Mouse (Mus musculus): ENCODE results near the gene March6.

March6 gene

GRCm38 (mm10) chr15:31511406-31511771 is 19.5 kb downstream of the March6 start:
- DNase-seq, result no peak

- no peak for DNase-seq
Measured at GRCm38 (mm10) chr15:31510477-31511405, 20.1 kb downstream of the March6 start.

GRCm38 (mm10) chr15:31505082-31505481 is 25.8 kb downstream of the March6 start:
- no peak for DNase-seq

- no peak for DNase-seq
Measured at GRCm38 (mm10) chr15:31503447-31503846, 27.4 kb downstream of the March6 start.

GRCm38 (mm10) chr15:31502996-31503395 is 27.9 kb downstream of the March6 start:
- DNase-seq, result no peak

- no peak for DNase-seq
Measured at GRCm38 (mm10) chr15:31502313-31502712, 28.5 kb downstream of the March6 start.

GRCm38 (mm10) chr15:31494803-31495202 is 36.0 kb downstream of the March6 start:
- no peak for DNase-seq

- DNase-seq, result no peak
Measured at GRCm38 (mm10) chr15:31494310-31494709, 36.5 kb downstream of the March6 start.

- DNase-seq, result no peak
Measured at GRCm38 (mm10) chr15:31487407-31487806, 43.4 kb downstream of the March6 start.

GRCm38 (mm10) chr15:31476678-31477077 is 54.2 kb downstream of the March6 start:
- no peak for DNase-seq

- no peak for DNase-seq
Measured at GRCm38 (mm10) chr15:31472645-31473574, 57.9 kb downstream of the March6 start.

- no peak for DNase-seq
Measured at GRCm38 (mm10) chr15:31471529-31471928, 59.3 kb downstream of the March6 start.

- DNase-seq, result no peak
Measured at GRCm38 (mm10) chr15:31469497-31469896, 61.4 kb downstream of the March6 start.

GRCm38 (mm10) chr15:31468806-31469205 is 62.0 kb downstream of the March6 start:
- no peak for DNase-seq

GRCm38 (mm10) chr15:31466749-31467148 is 64.1 kb downstream of the March6 start:
- no peak for DNase-seq

- DNase-seq, result no peak
Measured at GRCm38 (mm10) chr15:31466295-31466694, 64.6 kb downstream of the March6 start.

GRCm38 (mm10) chr15:31465806-31466205 is 65.0 kb downstream of the March6 start:
- no peak for DNase-seq

GRCm38 (mm10) chr15:31460571-31460970 is 70.3 kb downstream of the March6 start:
- DNase-seq, result no peak

GRCm38 (mm10) chr15:31458081-31458480 is 72.8 kb downstream of the March6 start:
- no peak for DNase-seq

GRCm38 (mm10) chr15:31456381-31456780 is 74.5 kb downstream of the March6 start:
- DNase-seq, result no peak

GRCm38 (mm10) chr15:31454861-31455295 is 76.0 kb downstream of the March6 start:
- DNase-seq, result no peak

GRCm38 (mm10) chr15:31454096-31454860 is 76.6 kb downstream of the March6 start:
- DNase-seq, result no peak
